Mouse (Mus musculus) layer of hippocampus, postnatal 25 days (tissue): ENCODE results near the gene Ttc21a. TPM values are rescaled to one million over a fixed set of nuclear protein-coding genes. Genes with fewer than 3 reads are reported as not detected.
"Not testable (repeated sequence)": the region's sequence is repeated elsewhere in the genome, so short reads cannot be mapped to it uniquely, and the experiment has no call there.

Source experiments
- DNase-seq, 2 experiments: peaks; one replicate each; pipeline ENCODE4 v3.0.0; 2022; ENCODE audit warnings: mixed read lengths in 2 of 2, low spot score in 1 of 2; ENCODE audit errors: extremely low spot score in 1 of 2
- total RNA-seq, 2 experiments: library from RNA; stranded (reverse); gene quantifications; 2 replicates each; pipeline ENCODE4 v1.2.3; 2021

Ttc21a gene
- total RNA-seq, 2 experiments from 2014 or later = 0.71 to 1.3 TPM

DNA sequence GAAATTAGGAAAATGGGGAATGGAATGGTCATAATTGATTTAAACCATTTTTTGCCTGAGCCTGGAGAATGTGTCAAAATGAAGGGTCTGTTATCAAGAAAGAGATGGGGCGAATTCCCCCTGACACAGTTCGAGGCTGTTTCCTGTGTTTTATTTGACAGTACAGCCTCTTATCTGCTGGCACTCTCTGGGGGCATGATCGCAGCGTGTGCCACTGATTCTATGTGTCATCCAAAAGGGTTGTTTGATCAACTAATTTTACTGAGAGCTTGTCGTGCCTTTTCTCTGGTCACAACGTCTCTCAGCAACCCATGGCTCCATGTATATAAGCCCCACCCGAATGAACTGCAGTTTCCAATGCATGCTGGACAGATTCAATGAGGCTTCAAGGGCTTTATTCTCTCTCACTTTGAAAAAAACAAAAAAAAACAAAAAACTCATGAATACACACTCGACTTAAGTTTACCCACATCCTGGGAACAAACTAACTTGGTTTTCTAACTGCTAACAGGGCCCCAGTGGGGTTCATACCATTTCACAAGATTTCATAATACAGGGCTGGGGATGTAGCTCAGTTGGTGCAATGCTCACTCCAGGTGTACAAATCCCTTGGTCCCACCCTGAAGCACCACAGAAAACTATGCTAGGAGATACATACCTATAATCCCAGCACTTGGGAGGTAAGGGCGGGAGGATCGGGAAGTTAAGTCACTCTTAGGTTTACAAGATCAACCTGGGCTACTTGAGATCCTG, 55.9 kb downstream of the Ttc21a start:
- no peak for DNase-seq

DNA sequence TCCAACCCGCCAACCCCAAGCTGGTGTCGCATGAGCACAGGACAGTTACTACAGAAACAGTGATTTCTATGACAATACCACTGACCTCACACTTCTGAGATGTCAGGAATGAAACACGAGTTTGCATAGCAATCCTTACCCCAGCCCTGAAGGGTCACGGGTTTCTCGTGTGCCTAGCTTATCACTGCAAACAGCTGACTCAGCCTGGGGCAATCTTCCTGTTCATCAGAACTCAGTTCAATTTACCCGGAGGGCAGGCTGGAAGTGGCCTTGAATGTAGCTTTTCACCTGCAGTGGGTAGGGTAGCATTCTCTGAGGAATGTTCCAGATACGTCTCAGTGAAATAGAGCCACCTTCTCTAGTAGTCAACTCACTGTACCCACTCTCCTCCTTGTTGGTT, 56.8 kb downstream of the Ttc21a start:
- DNase-seq = no peak

DNA sequence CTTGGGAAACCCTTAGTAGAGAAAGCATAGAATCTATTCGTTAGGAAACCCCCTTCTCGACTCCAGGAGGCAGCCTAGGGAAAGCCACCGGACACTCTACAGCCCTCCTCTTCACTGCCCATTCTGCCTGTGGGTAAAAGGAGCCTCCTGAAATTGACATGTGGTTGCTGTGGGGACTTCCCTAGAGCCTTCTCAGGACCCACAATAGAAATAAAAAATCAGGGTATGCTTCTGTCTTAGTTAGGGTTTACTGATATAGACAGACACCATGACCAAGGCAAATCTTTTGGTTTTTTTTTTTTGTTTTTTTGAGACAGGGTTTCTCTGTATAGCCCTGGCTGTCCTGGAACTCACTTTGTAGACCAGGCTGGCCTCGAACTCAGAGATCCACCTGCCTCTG, 58.7 kb downstream of the Ttc21a start:
- DNase-seq = no peak

DNA sequence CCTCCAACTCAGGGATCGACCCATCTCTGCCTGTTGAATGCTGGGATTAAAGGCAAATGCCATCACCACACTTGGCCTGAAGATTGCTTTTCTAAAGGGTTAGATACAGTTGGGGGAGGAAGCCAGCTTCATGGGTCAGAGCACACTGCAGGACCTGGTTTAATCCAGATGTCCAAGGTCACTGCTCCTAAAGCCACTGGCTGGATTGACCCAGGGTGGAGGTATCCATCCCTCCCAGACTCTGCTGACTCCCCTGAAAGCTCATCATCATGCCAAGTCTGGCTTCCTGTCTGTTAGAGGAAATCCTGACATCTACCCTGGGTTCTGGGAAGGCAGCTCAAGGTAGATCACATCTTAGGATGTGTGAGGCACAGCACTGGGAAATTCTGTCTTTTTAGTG, 61.4 kb downstream of the Ttc21a start:
- DNase-seq = no peak

GRCm38 (mm10) chr9:119999636-120000035, 62.2 kb downstream of the Ttc21a start:
- no peak for DNase-seq

- no peak for DNase-seq
Observed at GRCm38 (mm10) chr9:120000761-120001160, 63.4 kb downstream of the Ttc21a start.

- DNase-seq = peak in 1 of 2 experiments; percentile 35
Observed at GRCm38 (mm10) chr9:120001945-120002725, 64.7 kb downstream of the Ttc21a start.

DNA sequence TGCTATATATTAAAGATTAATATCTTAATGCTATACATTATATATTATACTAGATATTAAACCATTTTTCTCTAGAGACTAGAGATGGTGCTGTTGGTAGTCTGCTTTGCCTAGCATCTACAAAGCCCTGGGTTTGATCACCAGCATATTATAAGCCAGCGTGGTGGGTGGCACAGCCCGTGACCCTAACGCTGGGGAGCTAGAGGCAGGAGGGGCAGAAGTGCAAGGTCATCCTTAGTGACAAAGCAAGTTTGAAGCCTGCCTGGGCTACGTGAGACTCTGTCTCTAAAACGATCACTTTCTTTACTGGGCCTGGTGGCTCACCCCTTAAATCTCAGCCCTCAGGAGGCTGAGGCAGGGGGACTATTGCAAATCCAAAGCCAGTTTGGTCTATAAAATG, 65.5 kb downstream of the Ttc21a start:
- no peak for DNase-seq

DNA sequence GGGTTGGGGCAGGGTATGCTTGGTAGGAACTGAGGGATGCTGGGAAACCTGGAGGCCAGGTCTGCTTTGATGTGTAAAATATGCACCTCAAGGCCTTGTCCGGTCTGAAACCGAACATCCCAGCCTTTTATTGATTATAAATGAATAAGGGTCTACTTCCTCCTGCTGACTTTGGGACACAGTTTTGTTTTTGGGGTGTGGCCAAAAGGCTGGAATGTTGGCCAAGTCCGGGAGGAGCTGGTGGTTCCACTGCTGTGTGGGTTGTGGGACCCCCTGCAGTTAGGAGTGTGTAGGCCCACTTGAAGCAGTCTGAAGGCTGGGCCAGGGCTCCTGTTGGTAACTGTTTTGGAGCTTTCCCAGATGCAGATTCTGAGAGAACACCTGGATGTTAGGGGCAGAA, 68.5 kb downstream of the Ttc21a start:
- no peak for DNase-seq

DNA sequence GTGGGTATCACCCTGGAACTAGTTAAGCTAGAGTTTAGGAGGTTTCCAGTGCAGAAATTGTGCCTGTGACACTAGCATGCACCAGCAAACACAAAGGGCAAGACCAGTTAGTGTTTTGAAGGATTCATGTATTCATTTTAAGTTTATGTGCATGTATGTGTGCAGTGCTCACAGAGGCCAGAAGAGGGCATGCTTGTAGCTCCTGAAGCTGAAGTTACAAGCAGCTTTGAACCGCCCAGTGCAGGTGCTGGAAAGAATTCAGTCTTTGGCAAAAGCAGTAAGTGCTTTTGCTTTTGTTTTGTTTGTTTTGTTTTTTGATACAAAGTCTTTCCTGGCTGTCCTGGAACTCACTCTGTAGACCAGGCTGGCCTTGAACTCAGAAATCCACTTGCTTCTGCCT, 70.4 kb downstream of the Ttc21a start:
- no peak for DNase-seq

DNA sequence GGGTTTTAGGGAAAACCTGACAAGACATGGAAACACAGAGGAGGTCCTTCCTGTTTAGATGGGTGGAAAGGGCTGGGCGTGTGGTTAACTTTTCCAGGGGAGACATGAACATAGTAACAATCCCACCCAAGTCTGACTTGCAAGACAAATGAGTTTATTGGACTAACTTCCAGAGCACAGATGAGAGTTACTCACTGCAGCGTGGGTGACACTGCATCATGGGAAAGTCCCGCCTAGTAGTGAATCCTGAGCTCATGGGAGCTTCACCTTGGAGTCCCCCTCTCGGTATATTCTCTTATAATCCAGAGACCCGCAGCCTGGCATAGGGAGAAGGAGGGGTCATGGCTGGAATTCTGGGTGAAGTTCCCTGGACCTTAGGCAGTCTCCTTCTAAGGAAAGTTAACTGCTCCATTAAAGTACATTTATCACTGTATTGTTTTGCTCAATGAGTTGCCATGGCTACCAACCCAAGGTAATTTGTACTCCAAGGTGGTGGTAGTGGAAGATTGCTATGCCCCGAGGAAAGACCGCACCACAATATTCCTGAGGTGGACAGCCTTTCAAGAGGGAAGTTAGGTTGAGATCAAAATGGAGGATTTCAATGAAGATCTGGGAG, 71.9 kb downstream of the Ttc21a start:
- no peak for DNase-seq

DNA sequence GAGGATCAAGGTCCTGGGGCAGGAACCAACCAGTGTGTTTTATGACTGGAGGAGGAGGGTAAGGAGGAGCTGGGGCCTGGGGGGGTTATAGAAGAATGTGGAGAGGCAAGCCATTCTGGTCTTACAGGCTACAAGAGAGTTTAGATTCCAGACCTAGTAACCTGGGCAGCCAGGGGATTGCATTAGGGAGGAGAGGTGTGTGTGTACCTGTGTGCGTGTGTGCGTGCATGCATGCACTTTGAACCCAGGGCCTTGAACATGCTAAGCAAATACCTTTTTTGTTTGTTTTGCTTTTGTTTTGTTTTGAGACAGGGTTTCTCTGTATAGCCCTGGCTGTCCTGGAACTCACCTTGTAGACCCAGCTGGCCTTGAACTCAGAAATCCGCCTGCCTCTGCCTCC, 72.5 kb downstream of the Ttc21a start:
- no peak for DNase-seq

DNA sequence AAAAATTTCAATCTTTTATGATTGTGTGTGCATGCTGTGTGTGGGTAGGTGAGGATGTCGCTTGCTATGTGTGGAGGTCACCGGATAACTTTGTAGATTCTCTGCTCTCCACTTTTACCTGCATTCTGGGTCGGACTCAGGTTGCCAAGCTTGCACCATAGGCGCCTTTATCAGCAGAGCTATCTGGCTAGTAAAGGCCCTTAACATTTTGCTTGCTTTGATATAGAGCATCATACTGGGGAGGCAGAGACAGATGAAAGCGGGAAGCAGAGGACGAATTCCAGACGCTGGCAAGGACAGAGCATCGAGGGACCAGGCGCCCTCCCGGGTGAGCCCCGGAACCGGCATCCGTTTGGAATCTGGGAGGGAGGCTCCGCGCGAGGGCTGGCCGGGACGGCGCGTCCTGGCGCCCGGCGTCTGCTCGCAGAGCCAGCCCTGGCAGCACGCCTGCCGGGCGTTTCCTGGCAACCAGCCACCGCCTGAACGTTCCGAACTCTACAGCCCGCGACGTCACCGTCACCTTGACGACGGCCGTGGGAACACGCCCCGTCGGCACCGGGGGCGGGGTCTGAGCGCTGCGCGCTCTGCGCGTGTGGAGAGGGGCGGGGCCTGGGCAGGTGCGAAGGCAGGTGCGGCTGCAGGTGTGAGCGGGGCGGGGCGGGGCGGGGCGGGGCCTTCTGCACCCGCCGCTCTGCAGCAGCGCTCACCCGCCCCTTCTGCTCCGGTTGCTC, 73.5 kb downstream of the Ttc21a start:
- DNase-seq = peak; percentile 99

DNA sequence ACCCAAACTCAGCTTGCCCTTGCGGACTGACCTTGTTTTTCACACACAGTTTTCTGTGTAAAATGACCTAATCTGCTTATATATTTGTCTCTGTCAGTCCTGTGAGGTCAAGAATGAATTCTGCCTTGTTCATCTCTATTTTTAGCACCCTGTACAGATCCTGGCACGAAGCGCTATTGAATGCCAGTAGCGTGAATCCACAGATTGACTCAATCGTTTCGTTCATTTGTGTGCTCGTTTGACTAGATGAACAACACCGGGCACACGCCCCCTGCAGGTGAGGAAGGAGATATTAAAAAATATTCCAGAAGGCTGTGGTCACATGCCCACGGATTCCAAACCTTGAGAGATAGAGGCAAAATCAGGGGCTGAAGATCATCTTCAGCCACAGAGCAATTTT, 74.1 kb downstream of the Ttc21a start:
- DNase-seq = peak; percentile 50 to 64

DNA sequence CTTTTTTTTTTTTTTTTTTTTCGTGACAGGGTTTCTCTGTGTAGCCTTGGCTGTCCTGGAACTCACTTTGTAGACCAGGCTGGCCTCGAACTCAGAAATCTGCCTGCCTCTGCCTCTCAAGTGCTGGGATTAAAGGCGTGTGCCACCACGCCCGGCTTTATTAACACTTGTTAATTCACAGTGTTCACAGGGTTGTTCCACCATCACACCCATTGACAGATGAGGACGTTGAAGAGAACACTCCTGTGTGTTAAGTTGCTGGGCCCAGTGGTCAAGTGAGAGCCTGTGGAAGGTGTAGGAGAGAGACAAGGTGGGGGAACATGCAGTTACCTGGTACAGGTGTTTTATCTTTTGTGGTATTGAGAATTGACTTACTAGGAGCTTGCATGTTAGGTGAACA, 74.8 kb downstream of the Ttc21a start:
- DNase-seq = not testable (repeated sequence)

DNA sequence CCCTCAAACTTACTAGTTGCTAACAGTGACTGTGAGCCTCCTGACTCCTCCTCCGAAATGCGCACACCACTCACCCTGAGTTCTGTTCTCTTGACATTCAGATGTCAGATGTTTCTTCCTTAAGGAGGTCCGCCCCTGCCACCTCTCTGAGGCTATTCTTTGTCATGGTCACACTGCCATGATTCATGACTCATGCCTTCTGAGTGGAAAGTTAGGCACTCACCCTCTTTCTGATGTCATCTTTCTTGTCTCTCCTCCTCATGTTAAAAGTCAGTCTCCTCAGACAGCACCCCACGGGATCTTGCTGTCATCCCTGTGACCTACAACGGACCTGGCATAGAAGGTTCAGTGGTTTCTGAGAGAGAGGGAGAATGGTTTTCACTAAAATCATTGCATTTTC, 75.4 kb downstream of the Ttc21a start:
- no peak for DNase-seq

DNA sequence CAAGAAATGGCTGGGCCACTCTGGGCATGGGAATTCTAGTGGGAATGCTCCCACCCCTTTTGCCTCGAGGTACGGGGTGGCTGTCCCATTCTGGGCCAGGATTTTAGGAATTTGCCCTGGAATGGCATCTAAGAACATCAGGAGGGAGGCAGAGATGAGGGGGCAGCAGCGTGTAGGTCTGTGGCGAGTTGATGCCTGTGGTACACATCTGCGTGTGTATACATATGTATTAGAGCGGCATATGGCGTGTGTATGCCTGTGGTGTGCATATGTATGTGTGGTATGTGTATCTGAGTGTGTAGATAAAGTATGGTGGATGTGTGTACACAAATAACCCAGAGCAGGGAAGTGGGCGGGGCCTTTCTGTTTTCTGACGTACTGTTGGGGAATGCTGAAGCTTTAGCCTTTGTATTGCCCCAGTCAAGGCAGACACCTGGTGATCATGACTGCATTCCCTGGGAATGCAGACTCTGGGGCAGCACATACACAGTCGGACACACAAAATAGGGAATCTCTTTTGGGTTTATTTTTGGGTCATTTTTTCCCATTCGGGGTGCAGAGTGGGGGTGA, 75.9 kb downstream of the Ttc21a start:
- no peak for DNase-seq

- no peak for DNase-seq
Observed at GRCm38 (mm10) chr9:120014828-120015227, 77.4 kb downstream of the Ttc21a start.

GRCm38 (mm10) chr9:120016956-120017355, 79.5 kb downstream of the Ttc21a start:
- no peak for DNase-seq
